Mouse (Mus musculus) lung, postnatal 0 days (tissue): ENCODE measurements around the gene Bach2.

Experiments used
- CTCF ChIP-seq: IDR thresholded peaks from 2 replicates; pipeline ENCODE4 v1.5.1; 2016; ENCODE audit warnings: antibody characterized with exemption, mild to moderate bottlenecking
- EP300 ChIP-seq: IDR thresholded peaks from 2 replicates; pipeline ENCODE4 v1.6.1; 2016; ENCODE audit warnings: antibody characterized with exemption, mild to moderate bottlenecking, control low read depth

DNA sequence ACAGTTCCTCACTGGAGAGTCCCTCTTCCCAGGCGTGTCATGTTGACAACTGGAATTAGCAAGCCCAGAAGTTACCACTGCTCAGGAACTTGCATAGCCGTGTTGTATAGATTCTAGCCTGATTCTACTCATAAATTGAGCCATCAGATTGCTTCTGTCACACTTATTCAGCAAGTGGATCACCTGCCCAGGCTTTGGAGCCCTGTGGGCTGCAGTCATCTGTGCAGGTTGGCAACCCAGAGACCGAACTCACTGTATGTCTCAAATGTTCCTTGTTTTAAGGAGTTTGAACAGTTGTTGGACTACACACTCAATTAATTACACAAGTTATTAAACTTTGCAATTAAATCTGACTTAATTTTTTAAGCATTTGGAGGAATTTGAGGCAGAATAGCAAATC is 61.4 kb downstream of the Bach2 start:
- TF ChIP-seq CTCF, result no peak
- no peak for TF ChIP-seq EP300
